Mouse (Mus musculus): ENCODE data around the gene Lcat.
"Not testable (repeated sequence)": the region's sequence is repeated elsewhere in the genome, so short reads cannot be mapped to it uniquely, and the experiment has no call there.

Gene Lcat

DNA sequence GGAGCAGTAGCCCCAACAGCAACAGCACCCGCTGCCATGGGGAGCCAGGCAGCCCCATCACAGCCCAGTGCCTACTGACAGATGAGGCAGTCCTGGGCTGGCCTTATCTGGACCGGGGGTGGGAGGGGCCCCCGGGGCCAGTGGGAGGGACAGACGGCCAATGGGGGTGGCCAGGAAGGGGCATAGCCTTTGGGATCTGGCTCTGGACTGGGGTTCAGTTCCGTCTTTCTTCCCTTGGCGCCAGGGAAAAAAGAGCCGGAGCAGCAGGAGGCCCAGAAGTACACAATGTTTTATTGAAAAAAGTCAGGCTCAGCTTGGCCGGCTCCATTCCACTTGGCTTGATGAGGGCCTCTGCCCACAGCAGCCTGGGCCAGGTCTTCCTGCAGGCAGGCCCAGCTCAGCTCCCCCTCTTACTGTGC, at the start of gene Lcat:
TSS of gene Lcat (minus strand) at position 62 of the 419 bp plus-strand sequence.
- DNase-seq (ENCODE audit: low read depth) = no peak

DNA sequence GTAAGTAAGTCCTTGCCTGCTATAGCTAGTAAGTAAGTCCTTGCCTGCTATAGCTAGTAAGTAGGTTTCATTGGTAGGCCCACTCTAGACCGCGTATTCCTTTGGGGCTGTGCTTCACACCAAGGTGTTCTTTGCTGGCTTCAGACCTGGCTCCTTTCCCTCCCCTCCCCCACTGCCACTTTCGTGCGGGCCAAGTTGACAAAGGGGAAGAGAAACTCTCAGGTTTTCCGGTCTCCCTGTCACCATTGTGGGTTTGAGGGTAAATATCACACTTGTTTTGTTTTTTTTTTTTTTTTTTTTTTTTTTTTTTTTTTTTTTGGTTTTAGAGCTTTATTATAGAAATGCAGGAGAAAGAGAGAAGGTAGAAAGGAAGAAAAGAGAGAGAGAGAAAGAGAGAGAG, 49.3 kb upstream of the Lcat start:
- DNase-seq (ENCODE audit: low read depth) = no peak

DNA sequence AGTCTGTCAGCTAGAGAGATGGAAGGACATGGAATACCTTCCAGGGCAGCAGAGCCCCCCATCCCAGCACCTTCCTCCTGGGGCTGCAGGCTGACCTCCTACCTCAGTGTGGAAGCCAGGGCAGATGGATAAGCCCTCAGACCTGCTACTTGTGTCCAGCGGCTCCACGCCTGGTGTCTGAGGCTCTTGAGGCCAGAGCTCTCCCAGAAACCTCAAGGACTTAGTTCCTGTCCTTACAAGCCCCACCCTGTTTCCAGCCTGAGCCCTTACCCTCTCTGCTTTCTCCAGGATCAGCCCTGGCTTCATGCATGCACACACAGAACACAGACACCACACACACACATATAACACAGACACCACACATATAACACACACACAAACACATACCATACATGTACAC, 48.4 kb upstream of the Lcat start:
- DNase-seq (ENCODE audit: low read depth) = no peak

- peak; percentile 87 for DNase-seq (ENCODE audit: low read depth)
Measured at GRCm38 (mm10) chr8:105990856-105991387, 47.7 kb upstream of the Lcat start, which contains the start of gene Dus2. Gene Dus2 (plus strand): TSS chr8:105991337.

- DNase-seq (ENCODE audit: low read depth) = no peak
Measured at GRCm38 (mm10) chr8:105988546-105988945, 45.4 kb upstream of the Lcat start.

DNA sequence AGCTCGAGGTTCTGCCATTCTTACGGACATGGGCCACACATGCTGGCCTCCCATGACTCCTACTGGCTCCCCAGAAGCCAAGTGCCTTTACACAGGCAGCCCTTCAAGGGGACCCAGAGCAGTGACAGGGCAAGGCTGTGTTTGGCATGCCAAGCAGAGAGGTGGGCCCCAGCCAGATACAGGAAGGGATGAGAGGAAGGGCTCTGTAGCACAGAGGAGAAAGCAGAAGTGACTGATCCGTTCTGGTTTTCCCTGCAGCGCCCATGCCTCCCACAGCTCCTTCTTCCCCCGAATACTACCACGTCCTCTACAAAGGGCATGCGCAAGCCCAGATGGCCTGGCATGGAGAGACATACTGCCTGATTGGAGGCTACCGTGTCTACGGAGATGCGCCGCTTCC, 40.2 kb upstream of the Lcat start:
- not testable (repeated sequence) for DNase-seq (ENCODE audit: low read depth)

DNA sequence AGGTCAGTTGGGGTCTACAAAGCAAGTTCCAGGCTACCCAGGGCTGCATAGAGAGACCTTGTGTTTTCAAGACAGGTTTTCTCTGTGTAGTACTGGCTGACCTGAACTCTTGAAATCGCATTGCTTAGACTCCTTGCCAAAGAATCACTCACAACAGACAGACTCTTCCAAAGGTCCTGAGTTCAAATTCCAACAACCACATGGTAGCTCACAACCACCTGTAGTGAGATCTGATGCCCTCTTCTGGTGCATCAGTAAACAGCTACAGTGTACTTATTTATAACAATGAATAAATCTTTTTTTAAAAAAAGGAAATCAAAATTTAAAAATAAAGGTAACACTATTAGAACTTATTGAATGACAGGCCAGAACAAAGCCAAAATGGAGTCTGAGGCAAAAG, 38.0 kb upstream of the Lcat start:
- DNase-seq (ENCODE audit: low read depth) = no peak

DNA sequence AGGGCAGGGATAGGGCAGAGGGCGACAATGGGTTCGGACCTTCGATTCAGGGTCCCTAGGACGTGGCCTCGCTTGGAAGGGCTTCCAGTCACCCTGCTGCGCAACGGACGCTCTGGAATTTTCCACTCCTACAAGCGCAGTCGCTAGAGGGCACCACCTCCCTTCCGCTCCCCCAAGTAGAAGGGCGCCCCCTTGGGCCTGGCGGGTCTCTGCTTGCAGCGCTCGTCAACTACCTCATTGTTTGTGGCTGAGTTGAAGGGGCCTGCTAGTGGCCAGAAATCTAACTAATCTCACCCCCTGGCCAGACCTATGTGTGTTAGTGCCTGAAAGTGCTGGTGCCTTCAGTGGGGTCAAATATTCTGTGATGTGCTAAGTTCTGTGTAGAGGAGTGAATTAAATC, 36.1 kb upstream of the Lcat start, which contains the start of gene Dpep3:
TSS of gene Dpep3 (minus strand) at position 105 of the 400 bp plus-strand sequence.
- DNase-seq (ENCODE audit: low read depth) = no peak

- DNase-seq (ENCODE audit: low read depth) = no peak
Measured at GRCm38 (mm10) chr8:105975363-105975762, 32.2 kb upstream of the Lcat start.

DNA sequence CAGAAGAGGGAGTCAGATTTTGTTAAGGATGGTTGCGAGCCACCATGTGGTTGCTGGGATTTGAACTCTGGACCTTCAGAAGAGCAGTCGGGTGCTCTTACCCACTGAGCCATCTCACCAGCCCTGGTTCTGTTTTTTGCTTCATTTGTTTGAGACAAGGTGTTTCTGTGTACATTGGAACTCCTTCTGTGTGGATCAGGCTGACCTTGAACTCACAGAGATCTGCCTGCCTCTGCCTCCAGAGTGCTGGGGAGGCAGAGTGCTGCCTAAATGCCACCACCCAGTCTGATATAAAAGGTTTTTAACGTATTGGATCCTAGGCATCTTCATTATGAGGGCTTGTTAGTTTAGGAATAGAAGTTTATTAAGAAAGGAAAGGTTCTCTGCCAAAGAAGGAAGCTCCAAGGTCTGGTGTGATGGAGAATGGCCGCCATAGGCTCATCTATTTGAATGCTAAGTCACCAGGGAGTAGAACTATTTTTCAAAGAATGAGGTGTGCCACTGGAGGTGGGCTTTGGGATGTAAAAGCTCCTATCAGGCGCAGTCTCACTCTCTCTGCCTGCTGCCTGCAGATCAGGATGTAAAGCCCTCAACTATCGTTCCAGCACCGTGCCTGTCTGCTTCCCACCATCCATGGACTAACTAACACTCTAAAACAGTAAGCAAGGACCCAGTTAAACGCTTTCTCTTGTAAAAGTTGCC, 28.0 kb upstream of the Lcat start:
- no peak for DNase-seq (ENCODE audit: low read depth)

GRCm38 (mm10) chr8:105969367-105969766, 26.2 kb upstream of the Lcat start:
- no peak for DNase-seq (ENCODE audit: low read depth)

GRCm38 (mm10) chr8:105966692-105967311, 23.6 kb upstream of the Lcat start:
- DNase-seq (ENCODE audit: low read depth) = no peak

DNA sequence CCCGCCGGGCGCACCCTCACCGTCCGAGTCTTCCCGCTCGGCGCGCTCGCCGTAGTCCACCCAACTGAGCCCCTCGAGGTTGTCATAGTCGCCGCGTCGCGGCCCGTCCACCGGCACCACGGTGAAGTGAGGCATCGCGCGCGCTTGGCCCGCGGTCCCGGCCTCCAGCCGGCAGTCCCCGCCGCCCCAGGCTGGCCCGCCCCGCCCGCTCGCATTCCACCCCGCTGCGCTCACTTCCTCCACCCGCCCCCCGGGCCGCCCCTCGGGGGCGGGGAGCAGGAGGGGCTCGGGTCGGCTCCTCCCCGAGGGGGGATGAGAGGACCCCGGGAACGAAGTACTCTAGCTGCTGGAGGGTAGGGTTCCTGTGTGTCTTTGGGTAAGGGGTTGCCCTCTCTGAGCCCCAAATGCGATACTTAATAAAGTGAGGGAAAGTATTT, 22.7 kb upstream of the Lcat start, which contains the start of gene Slc12a4:
TSS of gene Slc12a4 (minus strand) at position 193 of the 437 bp plus-strand sequence.
- DNase-seq (ENCODE audit: low read depth) = peak; percentile 75

DNA sequence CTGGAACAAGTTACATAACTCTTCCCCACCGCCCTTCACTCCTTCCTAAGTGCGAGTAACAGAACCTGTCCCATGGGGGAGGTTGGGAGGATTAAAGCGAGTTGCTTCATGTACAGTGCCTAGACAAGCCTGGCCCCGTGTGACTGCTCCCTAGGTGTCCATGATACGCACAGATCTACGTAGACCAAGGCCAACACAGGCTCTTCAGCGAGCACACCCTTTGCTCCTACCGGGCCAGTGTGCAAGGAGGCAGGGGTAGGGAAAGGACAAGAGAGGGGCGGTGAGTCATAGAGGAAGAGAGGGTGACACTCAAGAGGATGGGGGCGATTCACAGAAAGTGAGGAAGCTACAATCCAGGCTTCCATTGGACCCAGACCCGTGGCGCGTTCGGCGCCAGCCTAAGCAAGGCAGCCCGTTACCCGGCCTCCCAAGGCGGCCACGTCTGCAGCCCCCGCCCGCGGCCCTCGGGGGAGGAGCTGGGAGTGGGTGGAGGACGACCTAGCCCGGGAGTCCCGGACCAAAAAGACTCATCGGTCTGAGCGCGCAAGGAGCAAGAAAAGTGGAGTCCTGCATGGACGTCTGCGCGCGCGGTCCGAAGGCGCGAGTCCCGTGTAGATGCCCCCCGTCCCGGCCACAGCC, 22.2 kb upstream of the Lcat start:
- peak; percentile 53 for DNase-seq (ENCODE audit: low read depth)

- no peak for DNase-seq (ENCODE audit: low read depth)
Measured at GRCm38 (mm10) chr8:105964506-105965265, 21.5 kb upstream of the Lcat start.

- DNase-seq (ENCODE audit: low read depth) = no peak
Measured at GRCm38 (mm10) chr8:105961536-105961935, 18.4 kb upstream of the Lcat start.

DNA sequence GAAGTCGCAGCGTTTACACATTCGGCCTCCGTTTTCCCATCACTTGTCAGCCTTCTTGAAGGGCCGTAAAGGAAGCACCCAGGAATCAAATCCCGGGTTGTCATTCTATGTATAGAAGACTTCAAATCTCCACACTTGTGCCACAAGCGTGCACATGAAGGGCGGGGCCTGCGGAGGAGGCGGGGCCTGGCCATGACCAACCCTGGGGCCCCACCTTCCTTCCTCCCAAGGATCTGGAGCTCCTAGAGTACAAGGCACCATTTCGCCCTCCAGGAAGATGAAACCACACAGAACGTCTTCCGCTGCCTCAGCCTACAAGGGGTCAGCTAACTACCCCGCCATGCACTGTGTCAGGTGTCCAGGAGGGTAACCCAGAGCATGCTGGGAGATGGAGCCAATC, 17.9 kb upstream of the Lcat start:
- no peak for DNase-seq (ENCODE audit: low read depth)

DNA sequence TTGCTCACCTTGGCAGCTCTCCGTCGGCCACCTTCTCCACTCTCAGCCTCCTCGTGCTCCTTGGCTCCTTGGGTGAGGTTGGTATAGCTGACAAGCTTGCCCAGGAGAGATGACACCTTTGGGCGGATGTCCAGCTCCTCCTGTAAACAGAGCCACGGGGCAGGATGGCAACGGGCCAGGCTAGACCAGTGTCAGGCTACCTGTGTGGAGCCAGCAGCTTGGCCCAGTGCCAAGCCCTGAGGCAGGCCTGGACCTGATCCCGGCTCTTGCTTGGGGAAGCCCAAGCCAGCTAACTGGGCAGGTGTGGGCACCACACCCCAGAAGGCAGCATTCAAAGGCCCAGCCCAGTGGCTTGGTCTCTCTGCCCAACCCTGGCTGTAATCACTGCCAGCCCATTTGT, 16.2 kb upstream of the Lcat start:
- DNase-seq (ENCODE audit: low read depth) = no peak

DNA sequence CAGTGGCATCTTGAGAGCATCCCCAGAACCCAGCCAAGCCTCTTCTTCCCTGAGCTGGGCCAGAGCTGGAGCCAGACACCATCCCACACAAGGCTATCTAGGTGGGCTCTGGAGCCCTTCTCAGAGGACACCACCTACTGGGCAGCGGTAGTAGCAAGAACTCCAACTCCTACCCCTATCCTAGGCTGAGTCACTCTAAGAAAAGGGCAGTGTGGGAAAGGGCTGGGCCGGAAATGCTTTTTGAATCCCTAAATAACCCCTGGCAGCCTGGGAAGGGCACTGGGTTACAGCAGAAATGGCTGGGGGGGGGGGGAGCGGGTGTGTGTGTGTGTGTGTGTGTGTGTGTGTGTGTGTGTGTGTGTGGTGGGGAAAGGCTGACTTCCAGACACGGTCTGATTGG, 14.6 kb upstream of the Lcat start:
- no peak for DNase-seq (ENCODE audit: low read depth)

DNA sequence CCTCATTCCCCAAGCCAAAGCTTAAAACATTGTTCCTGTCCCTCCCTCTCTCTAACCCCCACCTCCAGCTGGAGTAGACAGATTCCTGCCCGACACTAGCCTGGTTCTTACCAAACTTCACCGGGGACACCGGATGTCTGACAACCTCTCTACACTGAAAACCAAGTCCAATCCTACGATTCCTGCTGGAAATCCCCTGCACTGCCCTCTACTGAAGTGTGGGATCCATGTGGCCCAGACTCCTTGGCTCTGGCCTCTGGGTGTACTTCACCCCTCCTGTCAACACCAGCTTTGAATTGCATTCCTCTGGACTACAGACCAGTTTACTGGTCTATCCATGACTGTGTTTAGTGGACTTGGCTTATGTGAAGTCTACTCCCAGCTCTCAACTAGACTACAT, 13.4 kb upstream of the Lcat start:
- DNase-seq (ENCODE audit: low read depth) = no peak

DNA sequence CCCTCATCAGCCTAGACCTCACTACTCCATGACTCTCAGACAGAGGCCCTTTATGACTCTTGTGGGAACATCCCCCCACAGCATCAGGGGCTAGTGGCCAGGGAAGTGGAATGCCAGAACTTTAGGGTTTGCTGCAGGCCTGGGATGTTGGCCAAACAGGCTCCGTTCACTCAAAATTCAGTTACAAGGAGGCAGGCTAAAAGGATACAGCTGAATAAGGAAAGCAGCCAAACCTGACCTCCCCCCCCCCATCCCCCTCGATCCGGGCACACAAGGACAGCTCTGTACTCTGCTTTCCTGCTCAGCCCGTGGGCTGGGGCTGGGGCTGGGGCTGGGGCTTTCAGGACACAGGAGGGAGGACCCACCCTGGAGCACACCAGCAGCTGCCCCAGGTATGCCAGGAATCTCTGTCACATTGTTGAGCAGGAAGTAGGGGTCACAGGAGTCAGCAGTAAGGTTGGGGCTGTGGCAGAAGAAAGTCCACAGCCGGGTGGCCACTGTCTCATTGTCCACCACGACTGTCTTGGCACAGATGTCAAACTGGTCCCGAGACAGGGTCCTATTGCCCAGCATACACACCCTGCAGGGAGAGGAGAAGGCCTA, 8.0 kb upstream of the Lcat start:
- no peak for DNase-seq (ENCODE audit: low read depth)

DNA sequence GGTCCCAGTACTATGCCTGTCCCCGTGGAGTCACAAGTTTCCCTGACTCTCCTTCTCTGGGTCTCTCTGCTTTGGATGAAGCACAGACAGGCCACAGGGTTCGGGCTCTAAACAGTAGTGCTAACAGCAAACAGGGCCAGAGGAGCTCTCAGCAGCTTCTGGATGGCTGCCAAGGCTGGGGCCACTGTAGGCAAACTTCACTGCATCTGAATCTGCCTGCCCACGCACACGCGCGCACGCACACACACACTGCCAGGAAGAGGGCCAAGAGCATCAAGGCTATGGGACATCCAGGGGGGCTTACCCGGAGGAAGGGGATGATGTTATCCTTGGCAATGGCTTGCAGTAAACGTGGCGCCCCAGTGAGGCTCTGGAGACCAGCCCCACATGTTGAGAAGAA, 6.2 kb upstream of the Lcat start:
- DNase-seq (ENCODE audit: low read depth) = no peak
